Mouse (Mus musculus) midbrain, embryonic 12.5 days (tissue): Measurements from ENCODE around the gene Akap6. TPM values are rescaled to one million over a fixed set of nuclear protein-coding genes. Genes with fewer than 3 reads are reported as not detected.

Source experiments
- ATAC-seq: fragments of 200-750 bp; cut with Nextera tagmentation; 2 replicates; pipeline ENCODE4 v1.8.0; 2017; ENCODE audit warnings: low read depth, moderate TSS enrichment, moderate library complexity; ENCODE audit not compliant: low FRiP score
- H3K27ac ChIP-seq: fragments of 300-500 bp; sonication (generic); replicated peaks from 2 replicates; pipeline ENCODE4 v1.5.1; 2016; ENCODE audit warnings: mild to moderate bottlenecking
- H3K27me3 ChIP-seq: fragments of 300-500 bp; sonication (generic); 2 replicates; pipeline ENCODE4 v1.6.1; 2016; ENCODE audit warnings: mild to moderate bottlenecking
- H3K36me3 ChIP-seq: fragments of 300-500 bp; sonication (generic); 2 replicates; pipeline ENCODE4 v1.6.1; 2016
- H3K4me1 ChIP-seq: fragments of 300-500 bp; sonication (generic); 2 replicates; pipeline ENCODE4 v1.6.1; 2016
- H3K4me2 ChIP-seq: fragments of 300-500 bp; sonication (generic); replicated peaks from 2 replicates; pipeline ENCODE4 v1.6.1; 2016; ENCODE audit warnings: mild to moderate bottlenecking, moderate library complexity
- H3K4me3 ChIP-seq: fragments of 300-500 bp; sonication (generic); 2 replicates; pipeline ENCODE4 v1.5.1; 2016; ENCODE audit warnings: mild to moderate bottlenecking
- H3K9ac ChIP-seq: fragments of 300-500 bp; sonication (generic); replicated peaks from 2 replicates; pipeline ENCODE4 v1.6.1; 2016; ENCODE audit warnings: mild to moderate bottlenecking, moderate library complexity
- H3K9me3 ChIP-seq: fragments of 300-500 bp; sonication (generic); 2 replicates; pipeline ENCODE4 v1.6.1; 2016; ENCODE audit warnings: mild to moderate bottlenecking
- WGBS: fragments of 180-500 bp; shearing (Covaris S2); methylation state at CpG from one replicate; pipeline ENCODE4 v1.1.7; 2016; 5-methylcytosine and 5-hydroxymethylcytosine counted together
- polyA plus RNA-seq: library from polyadenylated mRNA; unstranded; fragments of >200 nt; fragmentation: Nextera tagmentation; extraction: Ambion mirVana; gene quantifications from 2 replicates; pipeline ENCODE4 v1.2.1, GENCODE M21; 2016

Akap6 gene
- polyA plus RNA-seq, 1 experiment from 2014 or later: 27.2 TPM

GRCm38 (mm10) chr12:52697407-52698109 is 1.6 kb upstream of the Akap6 start:
- ATAC-seq: no peak
- Histone ChIP-seq H3K27me3 (no peaks in the 10 kb centered on the region), H3K4me1 (peaks cover 31% of the 10 kb centered on the region), H3K27ac (peak overlapping the region; percentile 90), H3K9ac (no peak overlapping the region), H3K4me3 (no peak overlapping the region), H3K36me3 (no peaks in the 10 kb centered on the region), H3K4me2 (peak overlapping the region; percentile 73; the same call in 1 of the 2 replicates), H3K9me3 (no peaks in the 10 kb centered on the region)
- WGBS: 62% methylated on average over 3 of the region's 3 CpGs

GRCm38 (mm10) chr12:52698276-52698930 is 780 bp upstream of the Akap6 start:
- Histone ChIP-seq H3K9ac (peak overlapping the region; percentile 63), H3K27me3 (no peaks in the 10 kb centered on the region), H3K4me3 (peak overlapping the region; percentile 54), H3K4me2 (peak overlapping the region; percentile 73), H3K4me1 (peaks cover 35% of the 10 kb centered on the region), H3K27ac (peak overlapping the region; percentile 90), H3K36me3 (no peaks in the 10 kb centered on the region), H3K9me3 (no peaks in the 10 kb centered on the region)
- ATAC-seq: peak; percentile 36
- 6% methylated on average over 5 of the region's 5 CpGs for WGBS

- no peaks in the 10 kb centered on the region for H3K27me3 ChIP-seq
- no peaks in the 10 kb centered on the region for H3K9me3 ChIP-seq
- peaks cover 48% of the 10 kb centered on the region for H3K4me1 ChIP-seq
- peak overlapping the region; percentile 54 for H3K4me3 ChIP-seq
- H3K27ac ChIP-seq: peak overlapping the region; percentile 90
- ATAC-seq: peak; percentile 39; the same call in 1 of the 2 replicates
- WGBS: 9% methylated on average over 15 of the region's 15 CpGs
- peak overlapping the region; percentile 73 for H3K4me2 ChIP-seq
- H3K9ac ChIP-seq: peak overlapping the region; percentile 64
- H3K36me3 ChIP-seq: no peaks in the 10 kb centered on the region
These were observed 946 bp downstream of the Akap6 start for GRCm38 (mm10) chr12:52699961-52700696.

GRCm38 (mm10) chr12:52700697-52701191 is 1.6 kb downstream of the Akap6 start:
- Histone ChIP-seq H3K4me3 (peak overlapping the region; percentile 54), H3K27me3 (no peaks in the 10 kb centered on the region), H3K27ac (peak overlapping the region; percentile 90), H3K36me3 (0 out of 2 replicates have a peak, but pooled peaks cover 2% of the 10 kb centered on the region), H3K4me2 (peak overlapping the region; percentile 73), H3K4me1 (peaks cover 48% of the 10 kb centered on the region), H3K9ac (peak overlapping the region; percentile 64), H3K9me3 (no peaks in the 10 kb centered on the region)
- WGBS: 16% methylated on average over 15 of the region's 15 CpGs
- 0 out of 2 replicates have a peak, but pooled peaks have one; percentile 11 for ATAC-seq

- no peaks in the 10 kb centered on the region for H3K27me3 ChIP-seq
- H3K9me3 ChIP-seq: no peaks in the 10 kb centered on the region
- H3K4me3 ChIP-seq: peak overlapping the region; percentile 54
- H3K9ac ChIP-seq: peak overlapping the region; percentile 64
- peak; percentile 24; the same call in 1 of the 2 replicates for ATAC-seq
- peaks cover 48% of the 10 kb centered on the region for H3K4me1 ChIP-seq
- H3K27ac ChIP-seq: peak overlapping the region; percentile 90
- H3K36me3 ChIP-seq: 0 out of 2 replicates have a peak, but pooled peaks cover 4% of the 10 kb centered on the region
- peak overlapping the region; percentile 73 for H3K4me2 ChIP-seq
- WGBS: 13% methylated on average over 9 of the region's 9 CpGs
These were observed 2.0 kb downstream of the Akap6 start for GRCm38 (mm10) chr12:52701201-52701641.

GRCm38 (mm10) chr12:52702368-52702967 is 3.3 kb downstream of the Akap6 start:
- H3K4me2 ChIP-seq: peak overlapping the region; percentile 73
- H3K9ac ChIP-seq: peak overlapping the region; percentile 39
- H3K27ac ChIP-seq: no peak overlapping the region
- H3K4me3 ChIP-seq: peak overlapping the region; percentile 14; the same call in 1 of the 2 replicates
- 84% methylated on average over 12 of the region's 12 CpGs for WGBS
- H3K27me3 ChIP-seq: no peaks in the 10 kb centered on the region
- H3K4me1 ChIP-seq: peaks cover 46% of the 10 kb centered on the region
- ATAC-seq: no peak
- 0 out of 2 replicates have a peak, but pooled peaks cover 4% of the 10 kb centered on the region for H3K36me3 ChIP-seq
- H3K9me3 ChIP-seq: no peaks in the 10 kb centered on the region

GRCm38 (mm10) chr12:52704081-52704480 is 4.9 kb downstream of the Akap6 start:
- ATAC-seq: no peak
- no peaks in the 10 kb centered on the region for H3K27me3 ChIP-seq
- no peak overlapping the region for H3K4me3 ChIP-seq
- 76% methylated on average over 4 of the region's 4 CpGs for WGBS
- H3K9ac ChIP-seq: no peak overlapping the region
- peaks cover 34% of the 10 kb centered on the region for H3K4me1 ChIP-seq
- no peak overlapping the region for H3K27ac ChIP-seq
- no peak overlapping the region for H3K4me2 ChIP-seq
- H3K36me3 ChIP-seq: 0 out of 2 replicates have a peak, but pooled peaks cover 4% of the 10 kb centered on the region
- H3K9me3 ChIP-seq: no peaks in the 10 kb centered on the region

GRCm38 (mm10) chr12:52704810-52705209 is 5.6 kb downstream of the Akap6 start:
- H3K36me3 ChIP-seq: 0 out of 2 replicates have a peak, but pooled peaks cover 4% of the 10 kb centered on the region
- no peak overlapping the region for H3K4me3 ChIP-seq
- WGBS: 56% methylated on average over 3 of the region's 3 CpGs
- H3K4me2 ChIP-seq: no peak overlapping the region
- no peaks in the 10 kb centered on the region for H3K27me3 ChIP-seq
- no peak overlapping the region for H3K27ac ChIP-seq
- peaks cover 32% of the 10 kb centered on the region for H3K4me1 ChIP-seq
- ATAC-seq: no peak
- no peak overlapping the region for H3K9ac ChIP-seq
- no peaks in the 10 kb centered on the region for H3K9me3 ChIP-seq

GRCm38 (mm10) chr12:52711382-52711781 is 12.2 kb downstream of the Akap6 start:
- no peaks in the 10 kb centered on the region for H3K4me1 ChIP-seq
- no peak overlapping the region for H3K4me3 ChIP-seq
- 95% methylated on average over 3 of the region's 3 CpGs for whole genome bisulfite sequencing
- H3K4me2 ChIP-seq: no peak overlapping the region
- no peak overlapping the region for H3K9ac ChIP-seq
- H3K9me3 ChIP-seq: no peaks in the 10 kb centered on the region
- no peak overlapping the region for H3K27ac ChIP-seq
- 0 out of 2 replicates have a peak, but pooled peaks cover 6% of the 10 kb centered on the region for H3K36me3 ChIP-seq
- H3K27me3 ChIP-seq: no peaks in the 10 kb centered on the region
- no peak for ATAC-seq

GRCm38 (mm10) chr12:52711857-52712640 is 12.9 kb downstream of the Akap6 start:
- Histone ChIP-seq H3K36me3 (0 out of 2 replicates have a peak, but pooled peaks cover 6% of the 10 kb centered on the region), H3K27ac (no peak overlapping the region), H3K4me1 (no peaks in the 10 kb centered on the region), H3K4me2 (no peak overlapping the region), H3K9me3 (no peaks in the 10 kb centered on the region), H3K9ac (no peak overlapping the region), H3K27me3 (no peaks in the 10 kb centered on the region), H3K4me3 (no peak overlapping the region)
- no peak for ATAC-seq
- WGBS: 77% methylated on average over 7 of the region's 7 CpGs
